Mouse (Mus musculus): ENCODE data around the gene Tnp2. TPM values are rescaled to one million over a fixed set of nuclear protein-coding genes. Genes with fewer than 3 reads are reported as not detected.

Gene Tnp2
- polyA plus RNA-seq, 1 experiment from 2014 or later, result not detected

DNA sequence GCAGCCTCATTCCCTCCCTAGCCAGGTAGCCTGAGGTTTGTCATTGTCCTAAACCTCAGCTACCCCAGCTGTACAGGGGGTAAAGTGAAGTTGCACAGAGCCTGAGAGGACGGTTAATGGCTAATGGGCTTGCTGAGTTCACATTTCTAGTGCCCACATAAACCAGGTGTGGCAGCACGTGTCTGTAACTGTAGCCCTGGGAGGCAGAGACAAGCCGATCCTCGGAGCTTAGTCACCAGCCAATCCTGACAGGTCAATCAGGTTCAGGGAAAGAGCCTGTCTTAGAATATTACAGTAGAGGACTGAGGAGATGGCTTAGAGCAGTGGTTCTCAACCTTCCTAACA lies 40.0 kb upstream of the Tnp2 start:
- 69% methylated on average over 4 of the region's 4 CpGs for WGBS
- Histone ChIP-seq H3K9me3 (ENCODE audit: control insufficient read depth, low read length) (no peaks in the 10 kb centered on the region), H3K36me3 (ENCODE audit: control insufficient read depth, insufficient read depth, low read length) (no peaks in the 10 kb centered on the region), H3K4me3 (ENCODE audit: low read depth, low read length) (no peak overlapping the region), H3K27me3 (ENCODE audit: control insufficient read depth, insufficient read depth, low read length) (no peaks in the 10 kb centered on the region), H3K27ac (replicated peaks) (no peak overlapping the region), H3K9ac (ENCODE audit: low read length) (no peak overlapping the region), H3K4me1 (replicated peaks; ENCODE audit: control insufficient read depth, insufficient read depth) (no peaks in the 10 kb centered on the region), H3K4me2 (replicated peaks; ENCODE audit: low read depth) (no peak overlapping the region)
- TF ChIP-seq EP300 (optimal IDR thresholded peaks at IDR 0.05) (no peak), CTCF (IDR thresholded peaks at IDR 0.05; ENCODE audit: low read depth) (no peak)
- DNase-seq (ENCODE audit: low spot score) (no peak), ATAC-seq (ENCODE audit: low FRiP score, low TSS enrichment) (no peak)

GRCm38 (mm10) chr16:10827766-10828460 lies 39.5 kb upstream of the Tnp2 start:
- Histone ChIP-seq H3K27me3 (ENCODE audit: control insufficient read depth, insufficient read depth, low read length) (no peaks in the 10 kb centered on the region), H3K4me3 (ENCODE audit: low read depth, low read length) (no peak overlapping the region), H3K4me2 (replicated peaks; ENCODE audit: low read depth) (no peak overlapping the region), H3K4me1 (replicated peaks; ENCODE audit: control insufficient read depth, insufficient read depth) (no peaks in the 10 kb centered on the region), H3K36me3 (ENCODE audit: control insufficient read depth, insufficient read depth, low read length) (no peaks in the 10 kb centered on the region), H3K9ac (ENCODE audit: low read length) (no peak overlapping the region), H3K9me3 (ENCODE audit: control insufficient read depth, low read length) (no peaks in the 10 kb centered on the region), H3K27ac (replicated peaks) (no peak overlapping the region)
- ATAC-seq (ENCODE audit: low FRiP score, low TSS enrichment), result no peak
- WGBS, result 82% methylated on average over 7 of the region's 7 CpGs
- TF ChIP-seq EP300 (optimal IDR thresholded peaks at IDR 0.05) (no peak), CTCF (IDR thresholded peaks at IDR 0.05; ENCODE audit: low read depth) (no peak)
- DNase-seq (ENCODE audit: low spot score), result no peak

DNA sequence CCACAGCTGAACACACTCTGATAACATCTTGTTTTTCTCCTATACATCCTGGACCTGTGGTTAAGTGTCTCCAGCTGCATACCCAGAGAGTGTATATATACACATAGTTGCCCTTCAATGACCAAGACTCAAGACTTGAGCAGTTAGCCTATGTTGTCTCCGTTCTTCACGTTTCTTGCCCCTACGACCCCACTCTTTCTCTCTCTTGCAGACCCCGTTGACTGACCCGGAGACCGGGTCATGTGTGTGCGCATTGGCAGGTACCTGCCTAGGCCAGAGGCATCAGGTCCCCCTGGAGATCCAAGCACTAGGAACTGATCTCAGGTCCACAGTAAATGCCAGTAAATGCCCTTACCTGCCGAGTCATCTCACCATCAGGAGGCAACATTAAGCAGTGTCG lies 38.8 kb upstream of the Tnp2 start:
- ATAC-seq (ENCODE audit: low FRiP score, low TSS enrichment), result no peak
- Histone ChIP-seq H3K4me3 (ENCODE audit: low read depth, low read length) (no peak overlapping the region), H3K4me2 (replicated peaks; ENCODE audit: low read depth) (no peak overlapping the region), H3K4me1 (replicated peaks; ENCODE audit: control insufficient read depth, insufficient read depth) (no peaks in the 10 kb centered on the region), H3K9me3 (ENCODE audit: control insufficient read depth, low read length) (no peaks in the 10 kb centered on the region), H3K9ac (ENCODE audit: low read length) (no peak overlapping the region), H3K36me3 (ENCODE audit: control insufficient read depth, insufficient read depth, low read length) (no peaks in the 10 kb centered on the region), H3K27ac (replicated peaks) (no peak overlapping the region), H3K27me3 (ENCODE audit: control insufficient read depth, insufficient read depth, low read length) (no peaks in the 10 kb centered on the region)
- no peak for TF ChIP-seq EP300 (optimal IDR thresholded peaks at IDR 0.05)
- no peak for TF ChIP-seq CTCF (IDR thresholded peaks at IDR 0.05; ENCODE audit: low read depth)
- WGBS, result 91% methylated on average over 9 of the region's 9 CpGs
- DNase-seq (ENCODE audit: low spot score), result no peak

DNA sequence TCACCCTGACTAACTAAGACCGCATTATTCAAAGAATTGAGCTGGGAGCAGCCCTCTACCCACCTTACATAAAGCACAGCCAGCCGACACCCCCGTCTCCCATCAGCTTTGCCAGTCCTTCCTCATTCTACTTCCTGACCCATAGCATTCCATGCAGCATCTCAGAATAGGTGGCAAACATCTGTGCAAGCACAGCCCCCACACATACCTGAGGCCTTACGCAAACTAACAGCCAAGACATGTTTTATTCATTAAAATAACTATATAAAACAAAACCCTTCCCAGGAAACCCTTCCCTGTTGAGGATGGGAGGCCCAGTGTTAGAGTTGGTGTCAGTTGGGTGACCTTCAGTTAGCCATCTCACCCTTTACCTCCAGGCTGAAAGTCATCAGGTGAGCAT lies 37.4 kb upstream of the Tnp2 start:
- no peaks in the 10 kb centered on the region for H3K36me3 ChIP-seq (ENCODE audit: control insufficient read depth, insufficient read depth, low read length)
- no peaks in the 10 kb centered on the region for H3K27me3 ChIP-seq (ENCODE audit: control insufficient read depth, insufficient read depth, low read length)
- no peak for DNase-seq (ENCODE audit: low spot score)
- H3K4me1 ChIP-seq (replicated peaks; ENCODE audit: control insufficient read depth, insufficient read depth), result no peaks in the 10 kb centered on the region
- H3K4me3 ChIP-seq (ENCODE audit: low read depth, low read length), result no peak overlapping the region
- no peak overlapping the region for H3K27ac ChIP-seq (replicated peaks)
- H3K4me2 ChIP-seq (replicated peaks; ENCODE audit: low read depth), result no peak overlapping the region
- WGBS, result 72% methylated on average over 4 of the region's 4 CpGs
- H3K9me3 ChIP-seq (ENCODE audit: control insufficient read depth, low read length), result no peaks in the 10 kb centered on the region
- H3K9ac ChIP-seq (ENCODE audit: low read length), result no peak overlapping the region
- no peak for ATAC-seq (ENCODE audit: low FRiP score, low TSS enrichment)
- TF ChIP-seq EP300 (optimal IDR thresholded peaks at IDR 0.05) (no peak), CTCF (IDR thresholded peaks at IDR 0.05; ENCODE audit: low read depth) (no peak)

DNA sequence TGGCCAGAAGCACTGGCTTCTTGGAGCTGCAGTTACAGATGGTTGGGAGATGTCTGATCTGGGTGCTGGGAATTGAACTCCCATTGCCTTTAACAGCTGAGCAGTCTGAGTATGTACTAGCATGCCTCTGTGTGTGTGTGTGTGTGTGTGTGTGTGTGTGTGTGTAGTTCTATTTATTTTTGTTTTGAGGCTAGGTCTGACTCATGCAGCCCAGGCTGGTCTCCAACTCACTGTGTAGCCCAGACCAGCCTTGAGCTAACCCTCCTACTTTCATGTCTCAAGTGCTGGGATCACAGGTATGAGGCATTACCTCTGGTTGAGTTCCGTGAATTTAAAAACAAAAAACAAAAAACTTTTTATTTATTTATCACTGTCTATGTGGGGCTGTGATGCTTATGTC lies 36.1 kb upstream of the Tnp2 start:
- WGBS, result 79% methylated on average over 1 of the region's 1 CpGs
- no peaks in the 10 kb centered on the region for H3K4me1 ChIP-seq (replicated peaks; ENCODE audit: control insufficient read depth, insufficient read depth)
- DNase-seq (ENCODE audit: low spot score), result no peak
- no peaks in the 10 kb centered on the region for H3K27me3 ChIP-seq (ENCODE audit: control insufficient read depth, insufficient read depth, low read length)
- no peak overlapping the region for H3K4me2 ChIP-seq (replicated peaks; ENCODE audit: low read depth)
- no peaks in the 10 kb centered on the region for H3K36me3 ChIP-seq (ENCODE audit: control insufficient read depth, insufficient read depth, low read length)
- no peak overlapping the region for H3K27ac ChIP-seq (replicated peaks)
- no peak overlapping the region for H3K9ac ChIP-seq (ENCODE audit: low read length)
- no peak for ATAC-seq (ENCODE audit: low FRiP score, low TSS enrichment)
- TF ChIP-seq EP300 (optimal IDR thresholded peaks at IDR 0.05) (no peak), CTCF (IDR thresholded peaks at IDR 0.05; ENCODE audit: low read depth) (no peak)
- H3K4me3 ChIP-seq (ENCODE audit: low read depth, low read length), result no peak overlapping the region
- no peaks in the 10 kb centered on the region for H3K9me3 ChIP-seq (ENCODE audit: control insufficient read depth, low read length)

DNA sequence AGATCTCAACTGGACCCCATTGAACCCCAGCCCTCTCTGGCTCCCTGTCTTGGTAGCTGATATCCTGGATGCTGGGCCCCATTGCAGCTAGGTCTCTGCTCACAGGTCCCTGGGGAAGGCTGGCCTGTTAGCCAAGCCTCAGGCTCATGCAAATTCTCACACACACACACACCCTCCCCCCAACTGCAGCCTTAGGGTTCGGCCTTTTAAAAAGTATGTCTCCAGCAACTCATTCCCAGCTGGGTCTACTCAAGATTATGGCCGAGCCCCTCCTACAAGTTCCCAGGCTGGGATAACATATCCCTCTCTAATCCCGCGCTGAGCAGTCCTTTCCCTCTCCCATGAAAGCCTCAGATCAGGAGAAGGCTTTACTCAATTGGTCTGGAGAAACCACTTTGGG lies 32.9 kb upstream of the Tnp2 start:
- TF ChIP-seq CTCF (IDR thresholded peaks at IDR 0.05; ENCODE audit: low read depth) (no peak), EP300 (optimal IDR thresholded peaks at IDR 0.05) (no peak)
- DNase-seq (ENCODE audit: low spot score), result no peak
- H3K4me2 ChIP-seq (replicated peaks; ENCODE audit: low read depth), result no peak overlapping the region
- H3K27ac ChIP-seq (replicated peaks), result 0 out of 2 replicates have a peak overlapping the region, but pooled peaks have one; percentile 13
- H3K4me3 ChIP-seq (ENCODE audit: low read depth, low read length), result no peak overlapping the region
- H3K27me3 ChIP-seq (ENCODE audit: control insufficient read depth, insufficient read depth, low read length), result no peaks in the 10 kb centered on the region
- no peaks in the 10 kb centered on the region for H3K36me3 ChIP-seq (ENCODE audit: control insufficient read depth, insufficient read depth, low read length)
- WGBS, result 45% methylated on average over 4 of the region's 4 CpGs
- no peaks in the 10 kb centered on the region for H3K9me3 ChIP-seq (ENCODE audit: control insufficient read depth, low read length)
- H3K4me1 ChIP-seq (replicated peaks; ENCODE audit: control insufficient read depth, insufficient read depth), result no peaks in the 10 kb centered on the region
- H3K9ac ChIP-seq (ENCODE audit: low read length), result no peak overlapping the region
- no peak for ATAC-seq (ENCODE audit: low FRiP score, low TSS enrichment)
